Mouse (Mus musculus): ENCODE results near the gene Zfand4.

DNA sequence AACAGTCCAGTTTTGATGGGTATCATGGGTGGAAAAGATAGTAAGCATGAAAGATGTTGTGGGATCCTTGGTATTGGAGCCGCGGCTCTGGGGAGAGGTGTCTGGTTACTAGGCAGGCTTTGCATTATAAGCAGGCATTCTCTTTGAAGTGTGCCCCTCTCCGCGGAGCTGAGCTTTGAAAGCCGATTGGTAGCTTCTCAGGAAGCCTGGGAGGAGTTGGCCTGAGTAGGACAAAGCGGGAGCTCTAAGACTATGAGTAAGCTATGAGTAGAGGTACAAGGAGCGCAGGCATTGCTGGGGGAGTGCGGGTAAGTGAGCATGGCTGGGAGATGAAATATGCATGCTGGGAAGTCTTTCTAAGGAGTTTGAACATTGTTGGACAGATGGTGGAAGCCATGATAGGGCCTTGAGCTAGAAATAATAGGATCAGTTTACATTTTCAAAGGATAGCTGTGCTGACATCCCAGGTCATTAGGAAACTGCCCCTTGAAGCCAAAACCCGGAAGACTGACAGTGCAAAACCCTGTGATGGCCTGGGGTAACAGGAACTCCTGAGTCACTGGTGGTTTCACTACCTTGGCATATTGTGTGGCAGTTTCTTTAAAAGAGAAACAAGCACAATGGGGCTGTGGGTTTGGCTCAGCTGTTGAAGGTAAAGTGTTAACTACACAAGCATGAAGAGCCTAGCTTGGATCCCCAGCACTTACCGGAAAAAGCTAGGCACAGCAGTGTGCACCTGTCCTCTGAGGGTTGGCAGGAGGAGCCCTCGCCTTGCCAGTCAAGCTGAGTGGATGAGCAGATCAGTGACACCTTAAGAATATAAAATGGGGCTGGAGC, 2.5 kb downstream of the Zfand4 start:
- no peak for TF ChIP-seq CTCF (IDR thresholded peaks at IDR 0.05; ENCODE audit: control insufficient read depth, insufficient read depth, insufficient read length)
- TF ChIP-seq MAX (IDR thresholded peaks at IDR 0.05): peak; percentile 68
- TF ChIP-seq USF1 (IDR thresholded peaks at IDR 0.05; ENCODE audit: low read depth): no peak
- TF ChIP-seq FOSL1 (IDR thresholded peaks at IDR 0.05; ENCODE audit: insufficient read depth, low read length, poor library complexity, severe bottlenecking): no peak
- TF ChIP-seq CEBPB (IDR thresholded peaks at IDR 0.05; ENCODE audit: low read depth): no peak
